Mouse (Mus musculus): ENCODE results near the gene Tmem53.
A peak's percentile ranks its signal among the peaks of the same experiment; 100 is the strongest.

Gene Tmem53

DNA sequence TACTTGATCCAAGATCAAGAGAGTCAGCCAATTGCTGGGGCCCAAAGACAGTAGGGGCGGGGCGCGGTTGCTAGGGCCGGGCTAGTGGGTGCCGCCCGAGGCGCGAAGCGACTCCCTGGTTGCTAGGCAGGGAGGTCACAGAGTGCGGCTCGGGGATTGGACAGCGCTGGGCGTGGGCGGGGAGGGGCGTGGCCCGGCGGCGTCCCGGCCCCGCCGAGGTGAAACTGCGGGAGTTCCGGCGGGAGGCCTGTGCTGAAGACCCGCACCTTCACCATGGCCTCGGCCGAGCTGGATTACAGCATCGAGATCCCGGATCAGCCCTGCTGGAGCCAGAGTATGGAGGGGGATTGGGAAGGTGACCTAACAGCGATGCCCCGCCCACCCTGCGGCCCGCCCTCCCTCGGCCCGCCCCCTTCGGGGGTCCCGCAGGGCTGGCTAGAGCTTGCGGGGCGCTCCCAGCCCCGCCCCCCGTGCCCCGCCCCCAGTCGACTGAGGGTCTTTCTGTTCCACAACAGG is at the start of gene Tmem53, which contains the start of gene Armh1:
Gene Tmem53 (plus strand): TSS at position 151 of the 516 bp plus-strand sequence.
Gene Armh1 (minus strand): TSS at position 325 of the 516 bp plus-strand sequence.
- DNase-seq (ENCODE audit: low spot score), result peak; percentile 96

DNA sequence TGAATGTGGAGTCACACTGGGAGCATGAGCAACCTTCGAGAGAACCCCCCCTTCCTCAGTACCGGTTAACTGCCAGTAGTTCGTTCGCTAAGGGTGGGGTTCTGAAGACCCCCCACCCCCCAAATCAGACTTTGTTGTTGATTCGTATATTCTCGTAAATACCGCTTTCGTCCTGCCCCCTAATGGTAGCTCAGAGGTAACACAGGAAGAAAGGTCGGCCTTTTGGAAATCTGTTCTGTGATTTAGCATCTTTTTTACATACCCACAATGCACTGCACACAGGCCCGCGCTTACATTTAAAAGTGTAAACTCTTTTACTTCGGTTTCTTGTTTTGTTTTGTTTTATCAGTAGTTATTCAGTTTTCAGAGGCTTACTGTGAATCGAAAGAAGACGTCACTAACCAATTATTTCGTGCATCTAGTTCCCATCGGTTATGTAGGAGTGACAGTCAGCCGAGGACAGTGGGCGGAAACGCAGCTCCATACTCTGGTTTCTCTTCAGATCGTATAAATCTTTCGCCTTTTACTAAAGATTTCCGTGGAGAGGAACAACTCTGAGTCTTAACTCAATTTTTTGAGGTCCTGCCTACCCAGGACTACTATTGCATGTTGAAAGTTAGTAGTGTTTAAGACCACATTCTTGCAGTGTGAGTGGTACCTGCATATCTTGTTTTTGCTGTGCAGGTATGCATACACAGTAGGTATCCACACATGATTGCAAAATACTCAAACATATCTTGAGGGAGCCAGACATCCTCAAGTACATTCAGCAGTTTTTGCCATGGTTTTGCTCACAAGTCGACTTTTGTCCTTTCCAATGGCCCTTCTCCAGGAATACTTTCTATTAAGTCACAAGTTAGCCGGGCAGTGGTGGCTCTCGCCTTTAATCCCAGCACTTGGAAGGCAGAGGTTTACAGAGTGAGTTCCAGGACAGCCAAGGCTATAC is 49.4 kb upstream of the Tmem53 start:
- peak; percentile 83 for DNase-seq (ENCODE audit: low spot score)

DNA sequence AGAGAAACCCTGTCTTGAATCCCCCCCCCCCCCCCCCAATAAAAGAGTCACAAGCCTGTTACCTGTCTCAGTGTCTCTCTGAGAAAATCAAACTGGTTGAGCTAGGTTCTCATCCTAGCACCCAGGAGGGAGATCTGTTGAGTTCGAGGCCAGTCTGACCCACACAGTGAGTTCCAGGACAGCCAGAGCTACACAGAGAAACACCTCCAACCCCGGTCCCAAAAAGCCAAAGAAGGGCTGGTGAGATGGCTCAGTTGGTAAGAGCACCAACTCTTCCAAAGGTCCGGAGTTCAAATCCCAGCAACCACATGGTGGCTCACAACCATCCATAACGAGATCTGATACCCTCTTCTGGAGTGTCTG is 48.8 kb upstream of the Tmem53 start:
- no peak for DNase-seq (ENCODE audit: low spot score)

GRCm38 (mm10) chr4:117209592-117209991 is 42.2 kb upstream of the Tmem53 start:
- DNase-seq (ENCODE audit: low spot score), result no peak

DNA sequence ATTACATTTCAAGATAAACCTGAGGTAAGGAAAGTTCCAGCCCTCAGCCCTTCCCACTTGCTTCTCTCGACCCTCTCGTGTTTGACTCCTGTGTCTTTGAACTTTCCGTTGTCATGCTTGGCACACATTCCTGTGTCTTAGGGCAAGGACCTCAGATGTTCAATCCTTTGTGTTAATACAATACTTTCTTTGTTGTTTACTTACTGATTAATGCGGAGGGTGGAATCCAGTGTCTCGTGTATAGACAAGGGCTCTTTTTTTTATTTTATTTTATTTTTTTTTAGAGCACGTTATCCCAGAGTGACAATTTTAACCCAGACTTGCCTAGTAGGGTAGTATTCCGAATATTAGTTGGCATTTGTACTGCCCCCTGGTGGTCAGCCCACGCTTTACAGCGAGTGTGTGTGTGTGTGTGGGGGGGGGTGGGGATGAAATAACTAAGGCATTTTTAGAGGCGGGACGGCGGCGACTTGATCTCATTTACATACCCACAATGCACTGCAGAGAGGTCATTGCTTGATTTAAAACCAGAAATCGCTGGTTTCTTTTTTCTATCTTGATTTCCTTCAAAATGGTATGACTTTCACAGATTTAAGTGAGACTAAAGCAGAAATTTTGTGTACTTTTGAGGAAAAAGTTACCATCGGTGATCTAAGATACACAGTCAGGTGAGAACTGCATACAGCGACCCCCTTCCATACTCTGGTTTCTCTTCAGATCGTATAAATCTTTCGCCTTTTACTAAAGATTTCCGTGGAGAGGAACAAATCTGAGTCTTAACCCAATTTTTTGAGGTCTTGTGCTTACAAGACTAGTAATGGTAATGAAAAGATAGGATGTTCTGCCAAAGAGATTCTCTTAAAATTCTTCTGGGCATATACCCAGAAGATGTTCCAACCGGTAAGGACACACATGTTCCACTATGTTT is 41.3 kb upstream of the Tmem53 start:
- DNase-seq (ENCODE audit: low spot score), result peak; percentile 74

GRCm38 (mm10) chr4:117214250-117214649 is 37.5 kb upstream of the Tmem53 start:
- no peak for DNase-seq (ENCODE audit: low spot score)

- no peak for DNase-seq (ENCODE audit: low spot score)
These were observed 34.7 kb upstream of the Tmem53 start for GRCm38 (mm10) chr4:117217029-117217428.

DNA sequence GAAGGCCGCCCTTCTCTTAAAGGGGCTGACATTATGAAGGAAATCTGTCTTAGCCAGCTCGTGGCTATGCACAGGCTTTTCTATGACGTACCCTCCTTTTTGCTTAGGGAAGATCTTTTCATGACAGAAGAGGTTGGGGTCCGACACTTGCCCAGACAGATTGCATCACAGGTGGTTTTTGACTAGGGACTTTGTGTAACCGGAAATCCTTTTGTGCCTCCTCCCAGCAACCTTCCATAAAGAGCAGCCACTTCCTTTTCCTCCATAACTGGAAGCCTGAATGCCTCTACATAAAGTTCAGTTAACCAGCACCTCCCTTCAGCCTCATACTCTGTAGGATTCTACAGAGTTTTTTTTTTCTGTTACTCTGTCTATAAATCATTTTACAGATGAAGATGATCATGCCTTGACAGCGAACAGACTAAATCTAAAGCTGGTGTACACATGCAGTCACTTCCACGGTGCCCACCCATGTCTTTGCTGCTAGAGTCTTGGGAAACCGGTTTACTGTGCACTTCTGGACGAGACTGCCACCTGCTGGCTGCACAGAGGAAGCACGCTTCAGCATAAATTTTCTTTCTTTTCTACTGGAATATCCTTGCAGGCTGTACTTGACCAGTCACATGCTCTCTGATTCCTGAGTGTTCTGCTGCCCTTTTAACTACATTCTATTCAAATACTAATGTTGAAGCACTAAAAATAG is 33.1 kb upstream of the Tmem53 start:
- peak; percentile 42 for DNase-seq (ENCODE audit: low spot score)

- DNase-seq (ENCODE audit: low spot score), result no peak
These were observed 30.8 kb upstream of the Tmem53 start for GRCm38 (mm10) chr4:117220741-117221515.

DNA sequence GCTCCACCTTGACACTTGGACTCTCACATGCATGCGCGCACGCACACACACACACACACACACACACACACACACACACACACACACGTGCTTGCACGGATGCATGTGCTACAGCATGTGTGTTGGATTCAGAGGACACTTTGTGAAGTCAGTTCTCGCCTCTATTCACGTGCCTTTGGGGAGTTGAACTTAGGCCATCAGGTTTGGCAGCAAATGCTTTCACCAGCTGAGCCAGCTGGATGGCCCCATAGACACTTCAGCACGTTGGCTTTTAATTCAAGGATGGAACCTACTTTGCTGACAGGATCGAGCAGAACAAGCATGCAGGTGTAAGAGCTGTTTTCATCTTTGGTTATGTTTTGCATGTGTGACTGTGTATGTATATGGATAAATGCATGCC is 29.9 kb upstream of the Tmem53 start:
- DNase-seq (ENCODE audit: low spot score), result no peak

DNA sequence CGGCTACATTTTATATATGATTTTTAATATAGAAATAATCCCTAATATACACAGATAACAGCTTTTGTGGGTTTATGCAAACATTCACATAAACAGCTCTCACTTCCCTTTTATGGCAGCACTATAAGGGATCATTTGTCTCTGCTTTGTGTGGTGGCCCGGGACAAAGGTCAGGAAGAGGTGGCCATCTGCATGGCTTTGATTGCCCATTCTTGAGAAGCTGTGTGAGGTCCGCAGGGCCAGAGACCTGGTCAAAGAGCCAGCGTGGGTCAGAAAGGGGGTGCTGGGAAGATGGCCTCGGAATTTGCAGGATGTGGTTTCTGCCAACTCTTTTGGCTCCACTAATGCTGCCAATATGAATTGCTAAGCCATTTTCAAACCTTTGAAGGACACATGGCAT is 28.8 kb upstream of the Tmem53 start:
- no peak for DNase-seq (ENCODE audit: low spot score)

- no peak for DNase-seq (ENCODE audit: low spot score)
These were observed 27.6 kb upstream of the Tmem53 start for GRCm38 (mm10) chr4:117224122-117224521.

- no peak for DNase-seq (ENCODE audit: low spot score)
These were observed 26.5 kb upstream of the Tmem53 start for GRCm38 (mm10) chr4:117225250-117225649.

DNA sequence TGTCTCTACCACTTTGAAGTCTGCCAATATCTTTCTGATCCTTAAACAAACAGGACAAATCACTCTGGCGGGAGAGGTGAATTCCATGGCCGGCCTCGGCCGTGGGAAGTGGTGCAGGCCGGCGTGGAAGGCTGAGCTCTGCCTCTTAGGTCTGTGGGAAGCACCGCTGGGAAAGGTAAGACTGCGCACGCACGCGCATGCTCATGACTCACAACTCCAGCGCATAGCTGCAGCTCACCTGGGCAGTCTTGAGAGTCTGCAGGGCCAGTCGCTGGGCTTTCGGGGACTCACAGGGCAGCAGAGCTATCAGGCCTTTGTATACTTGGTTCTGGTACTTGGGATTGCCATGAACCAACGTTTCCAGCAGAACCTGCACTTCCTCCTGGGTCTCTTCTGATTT is 22.2 kb upstream of the Tmem53 start:
- no peak for DNase-seq (ENCODE audit: low spot score)

GRCm38 (mm10) chr4:117230331-117230730 is 21.4 kb upstream of the Tmem53 start:
- DNase-seq (ENCODE audit: low spot score), result no peak

- peak; percentile 61 for DNase-seq (ENCODE audit: low spot score)
These were observed 20.5 kb upstream of the Tmem53 start for GRCm38 (mm10) chr4:117231208-117231607.

DNA sequence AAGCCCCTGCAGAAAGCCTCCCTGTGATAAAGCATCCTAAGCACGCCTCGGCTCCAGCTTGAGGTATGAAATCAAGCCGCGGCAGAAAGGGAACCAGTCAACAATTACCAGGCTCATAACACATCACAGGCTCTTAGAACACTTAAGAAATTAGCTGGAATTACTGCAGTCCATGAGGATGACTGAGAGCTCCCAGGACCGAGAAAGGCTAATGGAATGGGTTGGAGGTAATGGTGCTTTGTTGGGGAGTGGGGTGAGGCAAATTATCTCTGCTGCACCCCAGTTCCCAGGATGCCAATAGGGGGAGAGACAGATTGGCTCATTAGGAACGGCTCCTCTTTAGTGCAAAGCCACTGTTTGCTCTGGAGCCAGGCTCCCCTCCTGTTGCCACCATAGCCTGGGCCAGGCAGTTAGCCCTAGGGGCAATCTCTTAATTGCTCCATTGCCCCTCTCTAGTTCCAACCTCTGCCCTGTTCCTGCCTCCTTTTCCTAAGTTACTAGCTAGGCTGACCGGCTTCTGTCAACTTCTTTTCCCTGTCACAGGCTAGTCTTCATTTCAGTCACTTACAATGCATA is 17.5 kb upstream of the Tmem53 start:
- DNase-seq (ENCODE audit: low spot score), result no peak

DNA sequence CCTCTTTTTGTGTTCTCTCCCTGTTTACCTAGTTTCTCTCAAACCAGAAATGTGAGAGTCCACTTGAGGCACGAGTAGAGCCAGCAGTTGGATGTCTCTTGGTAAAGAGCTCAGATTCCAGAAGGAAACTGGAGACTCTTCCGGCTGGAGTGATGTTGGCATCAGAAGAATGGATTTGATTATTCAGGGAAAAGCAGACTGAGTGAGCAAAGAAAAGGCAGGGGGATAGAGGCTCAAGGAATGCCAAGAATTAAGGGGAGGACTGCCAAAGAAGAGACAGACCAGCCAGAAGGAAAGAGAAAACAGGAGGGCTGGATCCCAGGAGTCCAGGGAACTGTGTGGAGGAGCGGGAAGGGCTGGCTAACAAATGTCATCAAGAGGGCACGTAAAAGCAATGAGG is 15.9 kb upstream of the Tmem53 start:
- DNase-seq (ENCODE audit: low spot score), result no peak

GRCm38 (mm10) chr4:117239153-117239552 is 12.6 kb upstream of the Tmem53 start:
- DNase-seq (ENCODE audit: low spot score), result no peak

DNA sequence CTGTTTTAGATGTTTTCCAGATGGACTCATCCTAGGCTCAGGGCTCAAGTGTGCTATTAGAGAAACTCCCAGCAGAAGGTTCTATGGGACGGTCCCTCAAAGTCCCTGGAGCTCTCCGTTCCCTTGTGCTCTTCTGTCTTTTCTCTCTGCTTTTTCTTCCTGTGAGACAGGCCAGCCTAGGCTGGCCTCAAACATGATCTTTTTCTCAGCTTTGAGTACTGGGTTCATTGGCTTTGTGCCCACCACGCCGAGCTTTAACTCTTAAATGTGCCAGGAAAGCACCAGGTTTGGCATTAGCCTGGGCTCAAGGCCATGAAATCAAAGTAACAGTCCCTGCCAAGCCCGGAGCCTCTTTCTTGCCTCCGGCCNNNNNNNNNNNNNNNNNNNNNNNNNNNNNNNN is 10.9 kb upstream of the Tmem53 start:
- DNase-seq (ENCODE audit: low spot score), result no peak

GRCm38 (mm10) chr4:117250982-117251381 is 769 bp upstream of the Tmem53 start:
- no peak for DNase-seq (ENCODE audit: low spot score)
